Mouse (Mus musculus): Measurements from ENCODE around the gene Sema5b. TPM values are rescaled to one million over a fixed set of nuclear protein-coding genes. Genes with fewer than 3 reads are reported as not detected.

Sema5b gene
- total and polyA plus RNA-seq, 3 experiments, result not detected

DNA sequence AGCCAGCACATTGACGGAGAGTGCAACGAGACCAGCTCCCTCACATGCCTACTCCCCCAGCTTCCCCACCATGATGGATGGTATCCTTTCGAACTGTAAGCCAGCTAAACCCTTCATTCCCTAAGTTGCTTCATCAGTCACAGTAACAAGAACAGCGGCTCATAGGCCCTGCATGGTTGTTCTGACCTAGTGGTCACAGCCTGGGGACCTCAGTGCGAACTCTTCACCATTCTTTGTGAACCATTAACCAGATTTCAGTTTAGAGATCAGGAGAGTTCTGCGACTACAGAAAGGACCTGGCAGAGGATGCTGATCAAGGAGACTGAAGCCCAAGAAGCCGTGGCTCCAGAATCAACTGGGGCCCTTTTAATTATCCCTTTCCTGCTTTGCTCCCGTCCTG is 36.7 kb upstream of the Sema5b start:
- Histone ChIP-seq H3K27ac (ENCODE audit: control insufficient read depth, low read depth, low read length) (no peak overlapping the region), H3K9ac (ENCODE audit: control insufficient read depth, low read depth, low read length, poor library complexity, severe bottlenecking) (no peak overlapping the region), H3K36me3 (ENCODE audit: control insufficient read depth in 1 of 2, insufficient read depth in 2 of 2, low read length in 2 of 2) (no peaks in the 10 kb centered on the region), H3K4me3 (ENCODE audit: control insufficient read depth in 1 of 2, insufficient read depth in 1 of 2, low read depth in 2 of 2, low read length in 2 of 2) (no peak overlapping the region), H3K27me3 (ENCODE audit: control insufficient read depth in 1 of 2, insufficient read depth in 2 of 2, low read length in 2 of 2) (no peaks in the 10 kb centered on the region), H3K4me1 (ENCODE audit: control insufficient read depth in 1 of 2, insufficient read depth in 2 of 2, low read length in 2 of 2) (no peaks in the 10 kb centered on the region), H3K79me2 (ENCODE audit: control insufficient read depth, insufficient read depth, low read length, poor library complexity) (no peaks in the 10 kb centered on the region), H3K9me3 (replicated peaks; ENCODE audit: insufficient read depth, low read length) (no peaks in the 10 kb centered on the region)
- TF ChIP-seq CTCF (IDR thresholded peaks at IDR 0.05 in 2 of 3, conservative IDR thresholded peaks at IDR 0.05 in 1 of 3; ENCODE audit: control insufficient read depth in 1 of 3, insufficient read depth in 1 of 3, low read depth in 2 of 3, low read length in 3 of 3, poor library complexity in 1 of 3, severe bottlenecking in 1 of 3) (no peak), NRF1 (IDR thresholded peaks at IDR 0.05; ENCODE audit: insufficient read depth, low read depth, low read length, poor library complexity, severe bottlenecking) (no peak), HCFC1 (IDR thresholded peaks at IDR 0.05; ENCODE audit: low read depth, low read length) (no peak)
- DNase-seq (ENCODE audit: low read depth, low spot score), result no peak

DNA sequence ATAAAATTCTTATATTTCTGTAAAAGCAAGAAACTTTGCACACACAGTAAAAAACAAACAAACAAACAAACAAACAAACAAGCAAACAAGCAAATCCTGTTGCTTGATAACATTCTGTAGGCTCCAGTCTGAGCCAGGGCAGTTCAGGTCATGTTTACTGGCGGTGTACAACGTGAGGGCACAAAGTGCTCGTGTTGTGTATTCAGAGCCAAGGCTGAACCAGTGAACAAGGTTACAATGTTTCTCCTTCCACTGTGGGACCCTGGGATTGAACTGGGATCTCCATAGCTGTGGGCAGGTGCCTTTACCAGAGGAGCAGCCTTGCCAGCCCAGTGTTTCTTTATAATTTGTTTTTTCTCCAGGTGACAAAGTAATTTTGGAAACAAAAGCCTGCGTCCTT is 35.2 kb upstream of the Sema5b start:
- no peak overlapping the region for H3K4me3 ChIP-seq (ENCODE audit: control insufficient read depth in 1 of 2, insufficient read depth in 1 of 2, low read depth in 2 of 2, low read length in 2 of 2)
- no peaks in the 10 kb centered on the region for H3K27me3 ChIP-seq (ENCODE audit: control insufficient read depth in 1 of 2, insufficient read depth in 2 of 2, low read length in 2 of 2)
- no peaks in the 10 kb centered on the region for H3K9me3 ChIP-seq (replicated peaks; ENCODE audit: insufficient read depth, low read length)
- no peaks in the 10 kb centered on the region for H3K4me1 ChIP-seq (ENCODE audit: control insufficient read depth in 1 of 2, insufficient read depth in 2 of 2, low read length in 2 of 2)
- no peak overlapping the region for H3K27ac ChIP-seq (ENCODE audit: control insufficient read depth, low read depth, low read length)
- TF ChIP-seq NRF1 (IDR thresholded peaks at IDR 0.05; ENCODE audit: insufficient read depth, low read depth, low read length, poor library complexity, severe bottlenecking) (no peak), ZNF384 (IDR thresholded peaks at IDR 0.05; ENCODE audit: low read depth, low read length) (no peak), MYB (IDR thresholded peaks at IDR 0.05; ENCODE audit: low read depth, low read length) (no peak), RCOR1 (IDR thresholded peaks at IDR 0.05; ENCODE audit: low read depth, low read length) (no peak), USF2 (IDR thresholded peaks at IDR 0.05; ENCODE audit: borderline replicate concordance in 1 of 2, insufficient read depth in 1 of 2, low read depth in 1 of 2, low read length in 2 of 2) (no peak), MAX (IDR thresholded peaks at IDR 0.05; ENCODE audit: low read length) (no peak), MYC (IDR thresholded peaks at IDR 0.05; ENCODE audit: low read depth, low read length) (no peak), GATA1 (IDR thresholded peaks at IDR 0.05; ENCODE audit: low read depth, low read length) (no peak), CTCF (IDR thresholded peaks at IDR 0.05 in 2 of 3, conservative IDR thresholded peaks at IDR 0.05 in 1 of 3; ENCODE audit: control insufficient read depth in 1 of 3, insufficient read depth in 1 of 3, low read depth in 2 of 3, low read length in 3 of 3, poor library complexity in 1 of 3, severe bottlenecking in 1 of 3) (no peak), KAT2A (conservative IDR thresholded peaks at IDR 0.05; ENCODE audit: low read depth, low read length) (no peak), USF1 (IDR thresholded peaks at IDR 0.05; ENCODE audit: low read depth, low read length) (no peak), RAD21 (IDR thresholded peaks at IDR 0.05; ENCODE audit: low read depth, low read length) (no peak), MAZ (IDR thresholded peaks at IDR 0.05; ENCODE audit: low read depth, low read length) (no peak), UBTF (IDR thresholded peaks at IDR 0.05; ENCODE audit: borderline replicate concordance, insufficient read depth, low read depth, low read length) (no peak), ZKSCAN1 (IDR thresholded peaks at IDR 0.05; ENCODE audit: low read depth, low read length) (no peak), SIN3A (IDR thresholded peaks at IDR 0.05; ENCODE audit: low read length) (no peak)
- no peaks in the 10 kb centered on the region for H3K36me3 ChIP-seq (ENCODE audit: control insufficient read depth in 1 of 2, insufficient read depth in 2 of 2, low read length in 2 of 2)
- no peak overlapping the region for H3K9ac ChIP-seq (ENCODE audit: control insufficient read depth, low read depth, low read length, poor library complexity, severe bottlenecking)
- no peaks in the 10 kb centered on the region for H3K79me2 ChIP-seq (ENCODE audit: control insufficient read depth, insufficient read depth, low read length, poor library complexity)
- no peak for DNase-seq (ENCODE audit: low read depth, low spot score)
